Mouse (Mus musculus): ENCODE measurements at regions not wholly inside any gene's neighbourhood (a gene's known extent, or its start where the extent isn't known, plus 50 kb on each side); places are given as distances from the start of the nearest gene placed in this dataset.

GRCm38 (mm10) chr11:117050788-117051187 lies 64.2 kb upstream of the Sec14l1 start:
- no peak for TF ChIP-seq CTCF (IDR thresholded peaks at IDR 0.05; ENCODE audit: low read depth)
- TF ChIP-seq EP300 (IDR thresholded peaks at IDR 0.05; ENCODE audit: low read depth), result no peak
